ENCODE assay signal across 8 mouse cellular contexts in genomic region chr1:189921818-189922592, GRCm38 (mm10). TPM values are rescaled to one million over a fixed set of nuclear protein-coding genes. Genes with fewer than 3 reads are reported as not detected.
DNase-seq lines count a peak whose midpoint lies in the region; ATAC-seq and TF ChIP-seq lines count a peak whose summit lies in the region.

TSS of gene Smyd2 (minus strand) at chr1:189922363.

- no peak for TF ChIP-seq RAD21 in CH12.LX (IDR thresholded peaks at IDR 0.05; ENCODE audit: low read depth, low read length)

- no peaks in the 10 kb centered on the region for H3K9me3 ChIP-seq in CH12.LX (replicated peaks; ENCODE audit: low read length)
- no peaks in the 10 kb centered on the region for H3K9me3 ChIP-seq in forebrain, embryonic 10.5 days
- no peaks in the 10 kb centered on the region for H3K9me3 ChIP-seq in heart, embryonic 15.5 days (replicated peaks)
- H3K9me3 ChIP-seq in liver, embryonic 14.5 days (ENCODE audit: control insufficient read depth, low read length) = no peaks in the 10 kb centered on the region
- H3K9me3 ChIP-seq in neural tube, embryonic 11.5 days (ENCODE audit: control insufficient read depth, low read length) = no peaks in the 10 kb centered on the region

- H3K9ac ChIP-seq in CH12.LX (ENCODE audit: insufficient read depth, low read depth) = peak within 1 kb of the TSS; percentile 77
- H3K9ac ChIP-seq in heart, embryonic 15.5 days = peak within 1 kb of the TSS; percentile 94
- H3K9ac ChIP-seq in liver, embryonic 14.5 days (replicated peaks) = peak within 1 kb of the TSS; percentile 58
- peak within 1 kb of the TSS; percentile 86 for H3K9ac ChIP-seq in neural tube, embryonic 11.5 days (ENCODE audit: low read length)

- TF ChIP-seq POLR2A in CH12.LX (IDR thresholded peaks at IDR 0.05; ENCODE audit: low read depth, low read length) = peak; percentile 63

- peak within 1 kb of the TSS; percentile 87 for H3K4me2 ChIP-seq in CH12.LX (ENCODE audit: insufficient read depth, low read depth, poor library complexity, severe bottlenecking)
- H3K4me2 ChIP-seq in heart, embryonic 15.5 days = peak within 1 kb of the TSS; percentile 90
- H3K4me2 ChIP-seq in liver, embryonic 14.5 days (ENCODE audit: low read depth) = peak within 1 kb of the TSS; percentile 77
- H3K4me2 ChIP-seq in neural tube, embryonic 11.5 days (ENCODE audit: low read depth) = peak within 1 kb of the TSS; percentile 94

- H3K4me1 ChIP-seq in CH12.LX (ENCODE audit: control insufficient read depth in 1 of 2, insufficient read depth in 2 of 2) = peaks cover 7 to 47% of the 10 kb centered on the region in 2 experiments; a peak in 3 of 4 replicates
- H3K4me1 ChIP-seq in forebrain, embryonic 10.5 days = peaks cover 54% of the 10 kb centered on the region
- H3K4me1 ChIP-seq in heart, embryonic 15.5 days (replicated peaks) = peaks cover 58% of the 10 kb centered on the region
- H3K4me1 ChIP-seq in liver, embryonic 14.5 days (replicated peaks; ENCODE audit: control insufficient read depth in 2 of 2, insufficient read depth in 2 of 2, low read length in 1 of 2) = peaks cover 0 to 4% of the 10 kb centered on the region in 2 experiments; a peak in 1 of 4 replicates
- H3K4me1 ChIP-seq in neural tube, embryonic 11.5 days (ENCODE audit: control insufficient read depth, insufficient read depth, low read length) = peaks cover 16% of the 10 kb centered on the region

- DNase-seq in CH12.LX (ENCODE audit: extremely low read depth) = peak; percentile 63
- DNase-seq in c-Kit-positive CD71-negative TER-119-negative erythroid progenitor cells, embryonic 14.5 days (ENCODE audit: low read depth) = peak; percentile 54
- DNase-seq in forebrain, embryonic 10.5 days (ENCODE audit: extremely low spot score, low spot score) = peak; percentile 69
- DNase-seq in kidney, postnatal 14 days = peak; percentile 88
- peak; percentile 51 to 56 (median 56) for DNase-seq in liver, embryonic 14.5 days (ENCODE audit: low read depth in 3 of 3, low spot score in 3 of 3)
- peak; percentile 87 for DNase-seq in neural tube, embryonic 11.5 days (ENCODE audit: low spot score)
- DNase-seq in telencephalon, adult 2 months (ENCODE audit: low read depth, low spot score) = peak; percentile 26

- H3K4me3 ChIP-seq in CH12.LX (replicated peaks in 1 of 3; ENCODE audit: low read depth in 2 of 3, low read length in 2 of 3, poor library complexity in 1 of 3) = peak within 1 kb of the TSS; percentile 75 to 98 (median 92)
- peak within 1 kb of the TSS; percentile 89 for H3K4me3 ChIP-seq in forebrain, embryonic 10.5 days
- H3K4me3 ChIP-seq in heart, embryonic 15.5 days = peak within 1 kb of the TSS; percentile 87
- peak within 1 kb of the TSS; percentile 62 to 72 for H3K4me3 ChIP-seq in liver, embryonic 14.5 days (ENCODE audit: insufficient read depth in 1 of 2, low read depth in 2 of 2, low read length in 2 of 2)
- peak within 1 kb of the TSS; percentile 84 for H3K4me3 ChIP-seq in neural tube, embryonic 11.5 days (ENCODE audit: low read depth, low read length)

- dilution Hi-C loops in CH12.LX (cut with MboI; ENCODE audit: extremely low pct_ligation_motif_present, extremely low pct_unique_long_range_greater_than_20kb, low sequenced_read_pairs) = no loop called here

- WGBS in forebrain, embryonic 10.5 days = under 1% methylated on average over 83 of the region's 90 CpGs
- WGBS in heart, embryonic 15.5 days = under 1% methylated on average over 72 of the region's 90 CpGs
- under 1% methylated on average over 75 of the region's 90 CpGs for WGBS in liver, embryonic 14.5 days (ENCODE audit: insufficient replicate concordance)
- WGBS in neural tube, embryonic 11.5 days = under 1% methylated on average over 41 of the region's 90 CpGs

- no peaks in the 10 kb centered on the region for H3K27me3 ChIP-seq in CH12.LX (replicated peaks)
- peaks cover 84% of the 10 kb centered on the region for H3K27me3 ChIP-seq in forebrain, embryonic 10.5 days (ENCODE audit: poor library complexity, severe bottlenecking)
- H3K27me3 ChIP-seq in heart, embryonic 15.5 days = no peaks in the 10 kb centered on the region
- H3K27me3 ChIP-seq in liver, embryonic 14.5 days (ENCODE audit: control insufficient read depth, insufficient read depth, low read length) = no peaks in the 10 kb centered on the region
- H3K27me3 ChIP-seq in neural tube, embryonic 11.5 days (ENCODE audit: control insufficient read depth, insufficient read depth, low read length) = 0 out of 2 replicates have a peak, but pooled peaks cover 2% of the 10 kb centered on the region

- no peak for TF ChIP-seq CTCF in CH12.LX (conservative IDR thresholded peaks at IDR 0.05 in 1 of 2, IDR thresholded peaks at IDR 0.05 in 1 of 2; ENCODE audit: low read depth in 2 of 2, low read length in 2 of 2)
- TF ChIP-seq CTCF in liver, embryonic 14.5 days (IDR thresholded peaks at IDR 0.05; ENCODE audit: low read depth) = peak; percentile 26; the same call in 1 of the 2 replicates

- H3K36me3 ChIP-seq in CH12.LX (replicated peaks in 1 of 2; ENCODE audit: control insufficient read depth in 1 of 2, insufficient read depth in 1 of 2, low read length in 1 of 2) = peaks cover 0 to 14% of the 10 kb centered on the region in 2 experiments
- H3K36me3 ChIP-seq in forebrain, embryonic 10.5 days (replicated peaks) = no peaks in the 10 kb centered on the region
- H3K36me3 ChIP-seq in heart, embryonic 15.5 days = no peaks in the 10 kb centered on the region
- H3K36me3 ChIP-seq in liver, embryonic 14.5 days (replicated peaks; ENCODE audit: control insufficient read depth, insufficient read depth, low read depth) = no peaks in the 10 kb centered on the region
- no peaks in the 10 kb centered on the region for H3K36me3 ChIP-seq in neural tube, embryonic 11.5 days (ENCODE audit: control insufficient read depth, insufficient read depth, low read length)

- H3K27ac ChIP-seq in CH12.LX (ENCODE audit: insufficient read depth, low read depth) = peak within 1 kb of the TSS; percentile 21; the same call in 1 of the 2 replicates
- peak within 1 kb of the TSS; percentile 93 for H3K27ac ChIP-seq in forebrain, embryonic 10.5 days
- H3K27ac ChIP-seq in heart, embryonic 15.5 days = peak within 1 kb of the TSS; percentile 95
- H3K27ac ChIP-seq in liver, embryonic 14.5 days = no peak within 1 kb of the TSS
- H3K27ac ChIP-seq in neural tube, embryonic 11.5 days (ENCODE audit: low read depth, low read length) = no peak within 1 kb of the TSS

- TF ChIP-seq EP300 in CH12.LX (IDR thresholded peaks at IDR 0.05; ENCODE audit: low read length) = no peak
- TF ChIP-seq EP300 in liver, embryonic 14.5 days (IDR thresholded peaks at IDR 0.05; ENCODE audit: low read depth) = no peak

- in situ Hi-C loops in CH12.LX (cut with MboI; ENCODE audit: low pct_ligation_motif_present, low pct_unique_long_range_greater_than_20kb, low sequenced_read_pairs) = loop anchor here (5.0 kb wide), 1 partner anchor 35 kb away; no protein-coding TSS in a partner anchor

- ATAC-seq in heart, embryonic 15.5 days (replicated peaks; ENCODE audit: insufficient number of reproducible peaks, insufficient read depth, low FRiP score, low read depth) = peak; percentile 84
- peak; percentile 91 for ATAC-seq in liver, embryonic 14.5 days (ENCODE audit: insufficient read depth)
- ATAC-seq in neural tube, embryonic 11.5 days (ENCODE audit: insufficient read depth, low FRiP score, low TSS enrichment) = peak; percentile 82

- peaks cover 10% of the 10 kb centered on the region for H3K79me2 ChIP-seq in CH12.LX (replicated peaks; ENCODE audit: control insufficient read depth, extremely low read depth, insufficient read depth, poor library complexity, severe bottlenecking)

TF ChIP-seq in CH12.LX, 34 proteins besides CTCF, POLR2A, EP300 and RAD21 (continues in another document):
- TF ChIP-seq MEF2A (IDR thresholded peaks at IDR 0.05; ENCODE audit: borderline replicate concordance, low read depth, low read length) = 0 out of 2 replicates have a peak, but pooled peaks have one; percentile 40
- no peak; the same call in 1 of the 2 replicates for TF ChIP-seq UBTF (IDR thresholded peaks at IDR 0.05; ENCODE audit: low read depth, low read length)
- 0 out of 2 replicates have a peak, but pooled peaks have one; percentile 11 for TF ChIP-seq IRF4 (IDR thresholded peaks at IDR 0.05; ENCODE audit: low read depth, low read length)
- no peak for TF ChIP-seq SMC3 (IDR thresholded peaks at IDR 0.05; ENCODE audit: low read depth, low read length)
- no peak for TF ChIP-seq RCOR1 (conservative IDR thresholded peaks at IDR 0.05; ENCODE audit: low read depth, low read length)
- peak; percentile 35; the same call in 1 of the 2 replicates for TF ChIP-seq ZMIZ1 (IDR thresholded peaks at IDR 0.05; ENCODE audit: low read depth, low read length)
- TF ChIP-seq NELFE (IDR thresholded peaks at IDR 0.05; ENCODE audit: low read depth, low read length) = peak; percentile 46; the same call in 1 of the 2 replicates
- TF ChIP-seq PAX5 (IDR thresholded peaks at IDR 0.05; ENCODE audit: low read length) = no peak
- TF ChIP-seq GABPA (IDR thresholded peaks at IDR 0.05; ENCODE audit: insufficient replicate concordance, low read depth, low read length) = no peak
- TF ChIP-seq MYC (IDR thresholded peaks at IDR 0.05; ENCODE audit: low read depth, low read length) = peak; percentile 72; the same call in 1 of the 2 replicates
- TF ChIP-seq TCF12 (IDR thresholded peaks at IDR 0.05; ENCODE audit: low read depth, low read length) = peak; percentile 71; the same call in 1 of the 2 replicates
- TF ChIP-seq MAZ (IDR thresholded peaks at IDR 0.05; ENCODE audit: low read depth, low read length) = peak; percentile 68; the same call in 1 of the 2 replicates
- TF ChIP-seq BHLHE40 (IDR thresholded peaks at IDR 0.05; ENCODE audit: low read depth, low read length) = peak; percentile 60
- no peak; the same call in 1 of the 2 replicates for TF ChIP-seq MAX (IDR thresholded peaks at IDR 0.05; ENCODE audit: low read length)
- 0 out of 2 replicates have a peak, but pooled peaks have one; percentile 27 for TF ChIP-seq CHD2 (IDR thresholded peaks at IDR 0.05; ENCODE audit: low read length)
- TF ChIP-seq ELF1 (IDR thresholded peaks at IDR 0.05; ENCODE audit: low read depth, low read length) = no peak
- TF ChIP-seq CHD1 (IDR thresholded peaks at IDR 0.05; ENCODE audit: low read depth, low read length) = no peak
- no peak for TF ChIP-seq JUND (conservative IDR thresholded peaks at IDR 0.05; ENCODE audit: low read depth, low read length)

RNA-seq across cellular contexts. Expression of gene Smyd2, which starts in this region (rescaled TPM):
- total RNA-seq in CH12.LX (2012; rRNA removed) (79.9 and 92.7 TPM in 2 replicates), CH12.LX (2014; rRNA removed) (84.7 and 85.8 TPM in 2 replicates)
- 103 and 119 TPM in 2 replicates for polyA plus RNA-seq in CH12.LX (2012; ENCODE audit: insufficient read length, low read depth)
- 57.5 and 59.0 TPM in 2 replicates for polyA plus RNA-seq in forebrain, embryonic 10.5 days (2016; fragmentation: Nextera tagmentation; extraction: Ambion mirVana)
- 208 and 210 TPM in 2 replicates for polyA plus RNA-seq in heart, embryonic 15.5 days (2015; fragmentation: Nextera tagmentation; extraction: Ambion mirVana)
- 20.5 and 24.8 TPM in 2 replicates for polyA plus RNA-seq in liver, embryonic 14.5 days (2012; rRNA removed)
- 27.7 and 32.2 TPM in 2 replicates for polyA plus RNA-seq in liver, embryonic 14.5 days (2014; fragmentation: Nextera tagmentation; extraction: Ambion mirVana)
- 64.1 and 64.8 TPM in 2 replicates for polyA plus RNA-seq in neural tube, embryonic 11.5 days (2014; fragmentation: Nextera tagmentation; extraction: Ambion mirVana)

Comparison
In these comparisons a context has a peak if more than half of its experiments do, and no peak if none do; other contexts are left out.
1. DNase-seq: peak in every context shown above with its lines; median percentile 88 in kidney, postnatal 14 days; 87 in neural tube, embryonic 11.5 days; 69 in forebrain, embryonic 10.5 days; 63 in CH12.LX; 56 in liver, embryonic 14.5 days; 54 in c-Kit-positive CD71-negative TER-119-negative erythroid progenitor cells, embryonic 14.5 days; 26 in telencephalon, adult 2 months.
2. H3K27ac ChIP-seq: peak in CH12.LX (single experiment), forebrain, embryonic 10.5 days (single experiment) and heart, embryonic 15.5 days (single experiment); none in liver, embryonic 14.5 days (single experiment) and neural tube, embryonic 11.5 days (single experiment).
3. Peak in every context shown above with its lines, with median percentiles within 50 percentile points of each other: H3K4me2 ChIP-seq, H3K4me3 ChIP-seq, H3K9ac ChIP-seq and ATAC-seq.